Mouse (Mus musculus) lung, adult 18-20 months (tissue): ENCODE data around the gene Pilra.
A peak's percentile ranks its signal among the peaks of the same experiment; 100 is the strongest.

Experiments used
- DNase-seq, 2 experiments: peaks; one replicate each; pipeline ENCODE4 v3.0.0; 2022; ENCODE audit warnings: mixed read lengths in 2 of 2

Gene Pilra

DNA sequence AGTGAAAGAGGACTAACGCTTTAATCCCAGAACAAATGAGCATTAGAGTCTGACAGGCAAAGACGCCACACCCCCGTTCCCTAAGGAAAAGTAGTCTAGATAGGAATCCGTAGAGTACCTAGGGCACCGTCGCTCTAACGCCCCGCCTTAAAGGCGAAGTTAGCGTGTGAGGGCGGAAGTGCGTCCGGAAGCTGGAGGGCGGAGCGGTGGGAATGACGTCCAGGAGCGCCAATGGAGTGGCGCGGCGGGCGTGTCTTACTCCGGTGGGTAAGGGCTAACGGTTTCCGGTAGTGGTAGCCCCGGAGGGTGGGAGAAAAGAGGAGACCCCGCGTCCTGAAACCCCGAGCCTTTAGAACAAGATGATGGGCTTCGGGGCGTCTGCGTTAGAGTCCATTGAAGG, 57.4 kb downstream of the Pilra start, which contains the start of gene Ppp1r35:
Gene Ppp1r35, plus strand, starts transcription at position 215 of the 400 bp plus-strand sequence.
- peak; percentile 96 to 97 for DNase-seq

DNA sequence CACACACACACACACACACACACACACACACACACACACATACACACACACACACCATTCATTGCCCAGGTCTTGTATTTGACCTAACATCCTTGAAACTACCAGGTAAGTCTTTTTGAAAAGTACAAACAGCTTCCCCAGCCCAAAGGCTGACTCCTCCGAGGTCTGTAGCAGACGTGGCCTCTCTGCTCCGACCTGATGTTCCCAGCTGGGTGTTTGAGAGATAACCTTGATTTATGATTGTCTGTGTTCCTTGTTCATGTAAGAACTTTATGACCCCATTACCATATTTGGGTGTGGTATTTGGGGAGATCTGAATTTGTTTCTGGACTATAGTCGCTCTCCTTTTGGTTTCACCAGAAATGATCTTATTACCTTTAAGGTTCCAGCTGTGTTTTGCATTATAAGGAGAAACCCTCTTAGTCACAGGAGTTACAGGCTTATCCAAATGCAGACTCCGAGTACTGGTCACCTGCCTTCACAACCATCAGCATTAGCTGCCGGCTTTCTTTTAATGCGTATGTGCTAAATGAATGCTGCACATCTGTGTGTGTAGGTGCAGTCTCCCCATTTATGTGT, 58.7 kb downstream of the Pilra start:
- DNase-seq: no peak

DNA sequence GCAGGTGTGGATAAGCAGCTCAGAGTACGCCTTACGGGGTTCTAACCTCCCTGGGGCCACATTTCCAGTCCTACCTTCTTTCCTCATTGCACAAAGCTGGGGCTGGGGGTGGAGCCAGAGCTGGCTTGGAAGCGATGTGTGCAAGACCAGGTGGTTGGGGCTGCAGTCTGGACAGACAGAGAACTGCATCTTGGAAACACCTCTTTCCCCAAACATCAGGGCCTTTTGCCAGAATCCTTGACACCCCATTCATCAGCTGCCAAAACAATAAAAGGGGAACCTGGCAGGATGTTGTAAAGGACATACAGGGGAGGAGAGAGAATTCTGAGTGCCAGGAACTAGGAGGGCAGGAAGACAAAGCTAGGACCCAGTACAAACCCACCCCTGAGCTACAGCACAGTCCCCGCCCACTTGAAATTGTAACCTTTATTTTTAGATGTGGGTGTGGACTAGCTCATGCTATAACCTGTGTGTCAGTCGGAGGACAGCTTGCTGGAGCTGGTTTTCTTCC, 59.6 kb downstream of the Pilra start:
- DNase-seq: peak; percentile 44 to 64

DNA sequence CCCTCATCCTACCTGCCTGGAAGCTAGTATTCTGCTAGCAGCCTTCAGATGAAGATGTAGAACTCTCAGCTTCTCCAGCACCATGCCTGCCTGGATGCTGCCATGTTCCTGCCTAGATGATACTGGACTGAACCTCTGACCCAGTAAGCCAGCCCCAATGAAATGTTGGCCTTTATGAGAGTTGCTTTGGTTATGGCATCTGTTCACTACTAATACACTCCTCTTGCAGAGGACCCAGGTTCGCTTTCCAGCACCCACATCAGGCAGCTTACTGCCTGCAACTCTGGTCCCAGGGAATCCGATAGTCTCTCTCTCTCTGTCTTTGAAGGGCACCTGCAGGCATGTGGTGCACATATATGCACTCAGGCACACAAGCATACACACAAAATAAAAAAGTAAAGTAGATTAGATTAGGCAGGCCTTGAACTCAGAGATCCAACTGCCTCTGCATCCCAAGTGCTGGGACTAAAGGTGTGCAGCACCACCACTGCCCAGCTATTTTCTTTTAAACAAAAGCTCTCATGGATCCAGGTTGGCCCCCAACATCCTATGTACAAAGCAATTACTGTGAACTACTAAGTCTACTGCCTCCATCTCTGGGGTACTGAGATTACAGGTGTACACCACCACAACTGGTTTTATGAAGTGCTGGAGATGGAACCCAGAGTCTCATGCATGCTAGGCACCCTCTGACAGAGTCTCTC, 60.3 kb downstream of the Pilra start:
- no peak for DNase-seq

DNA sequence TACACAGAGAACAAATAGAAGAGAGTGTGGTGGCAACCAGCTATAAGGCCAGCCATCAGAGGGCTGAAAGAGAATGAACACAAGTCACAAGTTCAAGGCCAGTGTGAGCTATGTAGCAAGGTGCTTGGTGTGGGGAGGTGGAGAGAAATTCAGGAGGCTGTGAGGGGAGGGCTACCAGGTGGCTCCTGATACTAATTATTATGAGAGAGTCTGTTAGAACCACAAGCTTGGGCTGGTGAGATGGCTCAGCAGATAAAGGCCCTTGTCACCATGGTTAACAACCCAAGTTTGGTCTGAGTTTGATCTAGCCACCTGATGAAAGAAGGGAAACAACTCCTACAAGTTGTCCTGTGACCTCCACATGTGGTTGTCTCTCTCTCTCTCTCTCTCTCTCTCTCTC, 63.3 kb downstream of the Pilra start:
- DNase-seq: no peak
